Mouse (Mus musculus) stomach, postnatal 0 days (tissue): ENCODE measurements at regions not wholly inside any gene's neighbourhood (a gene's known extent, or its start where the extent isn't known, plus 50 kb on each side); places are given as distances from the start of the nearest gene placed in this dataset.

ENCODE experiments used
- ATAC-seq: fragments of 200-750 bp; cut with Nextera tagmentation; 2 replicates; pipeline ENCODE4 v1.8.0; 2017; ENCODE audit not compliant: low FRiP score, low TSS enrichment
- DNase-seq: peaks from one replicate; pipeline ENCODE4 v3.0.0-alpha.2; 2016; ENCODE audit warnings: low spot score
- H3K27ac ChIP-seq: fragments of 300-500 bp; sonication (generic); replicated peaks from 2 replicates; pipeline ENCODE4 v1.5.1; 2014; ENCODE audit warnings: mild to moderate bottlenecking, control low read depth
- H3K27me3 ChIP-seq: fragments of 300-500 bp; sonication (generic); 2 replicates; pipeline ENCODE4 v1.6.1; 2014; ENCODE audit warnings: low read length; ENCODE audit not compliant: control insufficient read depth, insufficient read depth
- H3K36me3 ChIP-seq: fragments of 300-500 bp; sonication (generic); 2 replicates; pipeline ENCODE4 v1.6.1; 2014; ENCODE audit warnings: low read length, mixed read lengths; ENCODE audit not compliant: control insufficient read depth, insufficient read depth
- H3K4me1 ChIP-seq: fragments of 300-500 bp; sonication (generic); replicated peaks from 2 replicates; pipeline ENCODE4 v1.6.1; 2014; ENCODE audit warnings: antibody characterized with exemption; ENCODE audit not compliant: control insufficient read depth, insufficient read depth
- H3K4me2 ChIP-seq: fragments of 300-500 bp; sonication (generic); replicated peaks from 2 replicates; pipeline ENCODE4 v1.6.1; 2014; ENCODE audit warnings: low read depth, mild to moderate bottlenecking, control low read depth, moderate library complexity
- H3K4me3 ChIP-seq: fragments of 300-500 bp; sonication (generic); 2 replicates; pipeline ENCODE4 v1.5.1; 2014; ENCODE audit warnings: low read depth, low read length, control low read depth
- H3K9ac ChIP-seq: fragments of 300-500 bp; sonication (generic); 2 replicates; pipeline ENCODE4 v1.6.1; 2014; ENCODE audit warnings: mild to moderate bottlenecking, low read length, control low read depth, mixed read lengths
- H3K9me3 ChIP-seq: fragments of 300-500 bp; sonication (generic); 2 replicates; pipeline ENCODE4 v1.6.1; 2016; ENCODE audit warnings: low read length; ENCODE audit not compliant: control insufficient read depth
- CTCF ChIP-seq: IDR thresholded peaks from 2 replicates; pipeline ENCODE4 v1.5.1; 2016; ENCODE audit warnings: antibody characterized with exemption, low read depth, mild to moderate bottlenecking, moderate library complexity
- EP300 ChIP-seq: optimal IDR thresholded peaks from 2 replicates; pipeline ENCODE3; 2016; ENCODE audit warnings: antibody characterized with exemption
- WGBS: fragments of 180-500 bp; shearing (Covaris S2); extraction: QIAGEN DNeasy Blood & Tissue Kit; methylation state at CpG from one replicate; pipeline ENCODE4 v1.1.7; 2014; 5-methylcytosine and 5-hydroxymethylcytosine counted together

- Histone ChIP-seq H3K4me3 (no peak overlapping the region), H3K4me2 (no peak overlapping the region), H3K4me1 (no peaks in the 10 kb centered on the region), H3K9me3 (no peaks in the 10 kb centered on the region), H3K36me3 (no peaks in the 10 kb centered on the region), H3K27ac (no peak overlapping the region), H3K9ac (no peak overlapping the region), H3K27me3 (no peaks in the 10 kb centered on the region)
- TF ChIP-seq EP300 (no peak), CTCF (no peak)
- DNase-seq: no peak
- no peak for ATAC-seq
- 22% methylated on average over 4 of the region's 4 CpGs for WGBS
Observed at GRCm38 (mm10) chr10:126157300-126157699, 191.3 kb downstream of the Lrig3 start.

DNA sequence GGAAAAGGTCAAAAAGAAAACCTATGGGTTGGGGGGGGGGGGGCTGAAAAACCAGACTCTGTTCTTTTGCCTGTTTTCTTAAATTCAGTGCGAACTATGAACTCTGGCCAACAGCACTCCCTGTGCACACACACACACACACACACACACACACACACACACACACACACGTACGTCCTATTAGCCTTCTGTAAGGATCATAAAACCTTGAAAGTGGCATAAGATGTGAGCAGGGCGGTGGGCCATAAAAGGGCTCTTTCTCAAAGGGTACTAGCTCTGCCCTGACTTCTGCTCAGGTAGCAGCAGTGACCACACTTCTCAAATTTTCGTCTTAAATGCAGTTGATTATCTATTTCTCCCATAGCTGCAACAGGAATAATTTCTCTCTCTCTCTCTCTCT, 199.2 kb downstream of the Lrig3 start:
- no peaks in the 10 kb centered on the region for H3K27me3 ChIP-seq
- no peak overlapping the region for H3K9ac ChIP-seq
- no peak for ATAC-seq
- no peak overlapping the region for H3K4me2 ChIP-seq
- 76% methylated on average over 5 of the region's 5 CpGs for WGBS
- no peaks in the 10 kb centered on the region for H3K4me1 ChIP-seq
- H3K27ac ChIP-seq: no peak overlapping the region
- no peaks in the 10 kb centered on the region for H3K9me3 ChIP-seq
- no peak for TF ChIP-seq CTCF
- TF ChIP-seq EP300: no peak
- no peak for DNase-seq
- H3K4me3 ChIP-seq: no peak overlapping the region
- H3K36me3 ChIP-seq: no peaks in the 10 kb centered on the region

GRCm38 (mm10) chr10:126169095-126169873, 203.3 kb downstream of the Lrig3 start:
- no peak overlapping the region for H3K4me3 ChIP-seq
- TF ChIP-seq CTCF (no peak), EP300 (no peak)
- no peaks in the 10 kb centered on the region for H3K36me3 ChIP-seq
- no peak for ATAC-seq
- H3K4me2 ChIP-seq: no peak overlapping the region
- H3K9me3 ChIP-seq: no peaks in the 10 kb centered on the region
- DNase-seq: no peak
- 73% methylated on average over 25 of the region's 25 CpGs for WGBS
- H3K9ac ChIP-seq: no peak overlapping the region
- no peak overlapping the region for H3K27ac ChIP-seq
- H3K4me1 ChIP-seq: no peaks in the 10 kb centered on the region
- no peaks in the 10 kb centered on the region for H3K27me3 ChIP-seq

GRCm38 (mm10) chr10:126169874-126170163, 203.9 kb downstream of the Lrig3 start:
- Histone ChIP-seq H3K27ac (no peak overlapping the region), H3K36me3 (no peaks in the 10 kb centered on the region), H3K9me3 (no peaks in the 10 kb centered on the region), H3K4me2 (no peak overlapping the region), H3K4me3 (no peak overlapping the region), H3K27me3 (no peaks in the 10 kb centered on the region), H3K4me1 (no peaks in the 10 kb centered on the region), H3K9ac (no peak overlapping the region)
- TF ChIP-seq CTCF: peak; percentile 45
- no peak for TF ChIP-seq EP300
- ATAC-seq: no peak
- 70% methylated on average over 5 of the region's 5 CpGs for WGBS
- no peak for DNase-seq

DNA sequence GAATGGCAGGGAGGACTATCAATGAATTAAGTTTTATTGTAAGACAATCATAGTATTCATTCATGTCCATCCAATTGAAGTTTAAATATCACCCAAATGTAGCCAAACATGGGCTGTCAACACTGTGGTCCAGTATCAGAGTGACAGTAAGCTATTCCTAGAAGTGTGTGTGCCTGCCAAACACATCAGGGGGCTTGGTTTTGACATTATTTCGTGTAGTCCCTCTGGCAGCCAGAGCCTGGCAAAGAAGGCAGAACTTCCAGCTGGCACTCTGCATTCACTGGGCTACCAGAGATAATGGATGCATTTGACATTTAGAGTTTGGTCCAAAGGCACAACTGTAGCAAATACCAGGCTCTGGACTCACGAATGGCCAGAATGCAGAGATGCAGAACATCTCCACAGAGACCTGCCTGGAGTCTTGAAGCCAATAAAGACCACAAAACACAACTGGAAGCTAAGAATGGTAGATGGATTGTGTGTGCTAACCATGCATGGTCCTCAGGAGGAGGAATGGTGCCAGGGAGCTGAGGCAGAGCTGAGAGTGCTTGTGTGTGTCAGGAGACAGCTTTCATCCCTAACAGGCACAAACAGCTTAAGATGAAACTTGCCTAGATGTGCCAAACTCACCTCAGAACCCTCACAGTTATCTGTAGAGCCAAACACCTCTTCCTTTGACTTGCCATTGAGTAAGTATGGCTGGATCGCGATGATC, 210.9 kb downstream of the Lrig3 start:
- ATAC-seq (no peak), DNase-seq (no peak)
- Histone ChIP-seq H3K9ac (no peak overlapping the region), H3K9me3 (no peaks in the 10 kb centered on the region), H3K4me1 (no peaks in the 10 kb centered on the region), H3K4me3 (no peak overlapping the region), H3K27me3 (no peaks in the 10 kb centered on the region), H3K27ac (no peak overlapping the region), H3K4me2 (no peak overlapping the region), H3K36me3 (no peaks in the 10 kb centered on the region)
- 83% methylated on average over 4 of the region's 4 CpGs for WGBS
- TF ChIP-seq EP300 (no peak), CTCF (no peak)

- 73% methylated on average over 2 of the region's 2 CpGs for WGBS
- DNase-seq: no peak
Observed at GRCm38 (mm10) chr10:126182386-126182785, 216.4 kb downstream of the Lrig3 start.

More at GRCm38 (mm10) chr10:126182386-126182785, 216.4 kb downstream of the Lrig3 start:
- Histone ChIP-seq H3K9me3 (0 out of 2 replicates have a peak, but pooled peaks cover 2% of the 10 kb centered on the region), H3K4me2 (no peak overlapping the region), H3K9ac (no peak overlapping the region), H3K27me3 (no peaks in the 10 kb centered on the region), H3K36me3 (no peaks in the 10 kb centered on the region), H3K4me1 (no peaks in the 10 kb centered on the region), H3K27ac (no peak overlapping the region), H3K4me3 (no peak overlapping the region)
- TF ChIP-seq EP300 (no peak), CTCF (no peak)
- ATAC-seq: no peak
